Mouse (Mus musculus): ENCODE results near the gene Tnfaip6. TPM values are rescaled to one million over a fixed set of nuclear protein-coding genes. Genes with fewer than 3 reads are reported as not detected.

Tnfaip6 gene
- polyA plus RNA-seq, 1 experiment from 2014 or later = 2.4 TPM

DNA sequence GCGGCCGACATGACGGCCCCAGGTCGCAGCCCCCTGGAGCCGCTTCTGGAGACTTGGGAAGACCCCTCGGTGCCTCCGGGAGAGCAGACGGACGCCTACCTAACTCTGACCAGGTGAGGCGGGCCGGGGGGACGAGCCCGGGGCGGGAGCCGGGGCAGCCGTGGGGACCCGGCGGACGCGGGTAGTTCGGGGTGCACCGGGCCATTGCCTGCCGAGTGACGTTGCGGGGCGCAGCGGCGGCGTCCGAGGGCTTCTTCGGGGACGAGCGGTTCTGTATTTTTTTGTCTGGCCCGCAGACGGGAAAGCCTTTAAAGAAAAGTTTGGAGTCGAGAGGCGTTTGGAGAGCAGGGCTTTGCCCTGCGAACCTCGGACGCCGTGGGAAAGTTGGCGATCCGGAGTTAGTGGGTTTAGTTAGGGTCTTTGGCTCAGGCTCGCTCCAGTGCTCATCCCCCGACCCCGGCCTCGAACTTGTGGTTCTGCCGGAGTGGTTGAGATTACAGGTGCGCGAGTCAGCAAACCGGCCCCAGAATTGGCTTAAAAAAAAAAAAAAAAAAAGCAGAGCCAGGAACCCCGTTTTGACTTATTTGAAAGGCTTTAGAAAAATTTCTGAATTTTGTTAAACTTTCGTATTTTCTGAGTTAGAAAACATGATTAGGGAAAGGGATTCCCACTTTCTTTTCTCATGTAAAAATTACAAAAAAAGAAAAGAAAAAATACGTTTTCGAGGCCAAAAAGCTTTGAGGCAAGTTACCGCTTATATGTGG is 35.5 kb downstream of the Tnfaip6 start:
- TF ChIP-seq CTCF (IDR thresholded peaks at IDR 0.05; ENCODE audit: low read depth) = no peak
- peak; percentile 63 for ATAC-seq
- H3K4me3 ChIP-seq (ENCODE audit: low read depth, low read length) = peak overlapping the region; percentile 98
- no peaks in the 10 kb centered on the region for H3K9me3 ChIP-seq (ENCODE audit: control insufficient read depth)
- no peaks in the 10 kb centered on the region for H3K27me3 ChIP-seq (replicated peaks; ENCODE audit: control insufficient read depth, insufficient read depth, low read length)
- H3K4me2 ChIP-seq (replicated peaks; ENCODE audit: low read depth) = peak overlapping the region; percentile 80
- H3K36me3 ChIP-seq (ENCODE audit: control insufficient read depth, insufficient read depth) = peaks cover 3% of the 10 kb centered on the region; the same call in 1 of the 2 replicates
- peak overlapping the region; percentile 69 for H3K27ac ChIP-seq (ENCODE audit: low read depth, low read length)
- H3K4me1 ChIP-seq (replicated peaks; ENCODE audit: control insufficient read depth, insufficient read depth, low read length) = no peaks in the 10 kb centered on the region
- peak overlapping the region; percentile 93 for H3K9ac ChIP-seq (ENCODE audit: low read depth, low read length)
- 2% methylated on average over 56 of the region's 56 CpGs for WGBS

DNA sequence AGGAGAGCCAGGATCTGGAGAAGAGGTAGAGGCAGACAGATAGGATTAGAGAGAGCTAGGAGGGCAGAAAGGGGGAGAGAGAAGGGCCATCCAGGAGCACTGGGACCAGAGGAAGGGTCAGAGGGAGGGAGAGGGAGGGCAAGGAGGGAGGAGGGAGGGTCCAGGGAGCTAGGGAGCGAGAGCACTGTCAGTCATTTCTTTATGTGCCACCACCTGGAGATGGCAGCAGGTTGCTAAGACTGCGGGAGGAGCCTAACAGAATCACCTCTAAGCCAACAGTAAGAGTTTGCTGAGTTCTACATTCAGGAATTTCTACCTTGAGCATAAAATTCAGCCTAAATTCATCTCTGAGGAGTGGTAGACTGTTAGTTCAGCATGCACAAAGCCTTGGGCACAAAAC is 40.9 kb downstream of the Tnfaip6 start:
- H3K9ac ChIP-seq (ENCODE audit: low read depth, low read length) = no peak overlapping the region
- no peak for ATAC-seq
- no peaks in the 10 kb centered on the region for H3K4me1 ChIP-seq (replicated peaks; ENCODE audit: control insufficient read depth, insufficient read depth, low read length)
- no peaks in the 10 kb centered on the region for H3K9me3 ChIP-seq (ENCODE audit: control insufficient read depth)
- no peak for TF ChIP-seq CTCF (IDR thresholded peaks at IDR 0.05; ENCODE audit: low read depth)
- peaks cover 14% of the 10 kb centered on the region; the same call in 1 of the 2 replicates for H3K36me3 ChIP-seq (ENCODE audit: control insufficient read depth, insufficient read depth)
- no peak overlapping the region for H3K4me3 ChIP-seq (ENCODE audit: low read depth, low read length)
- H3K4me2 ChIP-seq (replicated peaks; ENCODE audit: low read depth) = no peak overlapping the region
- 93% methylated on average over 2 of the region's 2 CpGs for WGBS
- no peak overlapping the region for H3K27ac ChIP-seq (ENCODE audit: low read depth, low read length)
- H3K27me3 ChIP-seq (replicated peaks; ENCODE audit: control insufficient read depth, insufficient read depth, low read length) = no peaks in the 10 kb centered on the region

- TF ChIP-seq CTCF (IDR thresholded peaks at IDR 0.05; ENCODE audit: low read depth) = no peak
- WGBS = 90% methylated on average over 3 of the region's 3 CpGs
- H3K9ac ChIP-seq (ENCODE audit: low read depth, low read length) = no peak overlapping the region
- no peaks in the 10 kb centered on the region for H3K4me1 ChIP-seq (replicated peaks; ENCODE audit: control insufficient read depth, insufficient read depth, low read length)
- no peaks in the 10 kb centered on the region for H3K9me3 ChIP-seq (ENCODE audit: control insufficient read depth)
- peaks cover 25% of the 10 kb centered on the region for H3K36me3 ChIP-seq (ENCODE audit: control insufficient read depth, insufficient read depth)
- H3K27me3 ChIP-seq (replicated peaks; ENCODE audit: control insufficient read depth, insufficient read depth, low read length) = no peaks in the 10 kb centered on the region
- no peak for ATAC-seq
- no peak overlapping the region for H3K4me2 ChIP-seq (replicated peaks; ENCODE audit: low read depth)
- no peak overlapping the region for H3K27ac ChIP-seq (ENCODE audit: low read depth, low read length)
- no peak overlapping the region for H3K4me3 ChIP-seq (ENCODE audit: low read depth, low read length)
Measured at GRCm38 (mm10) chr2:52084013-52084412, 46.2 kb downstream of the Tnfaip6 start.

- H3K27me3 ChIP-seq (replicated peaks; ENCODE audit: control insufficient read depth, insufficient read depth, low read length) = no peaks in the 10 kb centered on the region
- no peak for TF ChIP-seq CTCF (IDR thresholded peaks at IDR 0.05; ENCODE audit: low read depth)
- no peak overlapping the region for H3K4me3 ChIP-seq (ENCODE audit: low read depth, low read length)
- no peak overlapping the region for H3K27ac ChIP-seq (ENCODE audit: low read depth, low read length)
- ATAC-seq = no peak
- no peaks in the 10 kb centered on the region for H3K9me3 ChIP-seq (ENCODE audit: control insufficient read depth)
- no peak overlapping the region for H3K4me2 ChIP-seq (replicated peaks; ENCODE audit: low read depth)
- H3K4me1 ChIP-seq (replicated peaks; ENCODE audit: control insufficient read depth, insufficient read depth, low read length) = no peaks in the 10 kb centered on the region
- 84% methylated on average over 2 of the region's 2 CpGs for WGBS
- peaks cover 27% of the 10 kb centered on the region for H3K36me3 ChIP-seq (ENCODE audit: control insufficient read depth, insufficient read depth)
- no peak overlapping the region for H3K9ac ChIP-seq (ENCODE audit: low read depth, low read length)
Measured at GRCm38 (mm10) chr2:52084571-52084970, 46.8 kb downstream of the Tnfaip6 start.

Other genes starting within 250 kb of the Tnfaip6 start
- 5.1 and 5.5 TPM in 2 replicates for gene Rbm43, start 102.8 kb upstream of the Tnfaip6 start, polyA plus RNA-seq (2015; fragmentation: Nextera tagmentation; extraction: Ambion mirVana)
- 84.6 and 86.7 TPM in 2 replicates for gene Nmi, start 64.5 kb upstream of the Tnfaip6 start, polyA plus RNA-seq (2015; fragmentation: Nextera tagmentation; extraction: Ambion mirVana)
- gene Rif1, start 34.8 kb downstream of the Tnfaip6 start, polyA plus RNA-seq (2015; fragmentation: Nextera tagmentation; extraction: Ambion mirVana) = 9.3 and 13.3 TPM in 2 replicates